Mouse (Mus musculus): Measurements from ENCODE around the gene Tmsb15b1.

GRCm38 (mm10) chrX:136937985-136938384 lies 38.7 kb downstream of the Tmsb15b1 start:
- TF ChIP-seq CTCF (IDR thresholded peaks at IDR 0.05) (no peak), EP300 (IDR thresholded peaks at IDR 0.05; ENCODE audit: insufficient read depth, low read depth, low read length) (no peak)
